Mouse (Mus musculus) left cerebral cortex, adult 9 months (tissue): ENCODE measurements around the gene Nphs1.
"Not testable (repeated sequence)": the region's sequence is repeated elsewhere in the genome, so short reads cannot be mapped to it uniquely, and the experiment has no call there.

ENCODE experiments used
- DNase-seq, 2 experiments: peaks; one replicate each; pipeline ENCODE4 v3.0.0; 2022; ENCODE audit warnings: low spot score in 2 of 2

The Nphs1 gene

GRCm38 (mm10) chr7:30440697-30441096 is 17.4 kb upstream of the Nphs1 start:
- peak in 1 of 2 experiments; percentile 59 for DNase-seq

- DNase-seq = no peak
Measured at GRCm38 (mm10) chr7:30443696-30444095, 14.4 kb upstream of the Nphs1 start.

- peak in 1 of 2 experiments; percentile 80 for DNase-seq
Measured at GRCm38 (mm10) chr7:30444154-30444970, 13.8 kb upstream of the Nphs1 start.

GRCm38 (mm10) chr7:30444971-30445751 is 13.0 kb upstream of the Nphs1 start, which contains the start of gene Aplp1:
Aplp1 (minus strand) TSS chr7:30445535.
- DNase-seq = peak in 1 of 2 experiments; percentile 81

GRCm38 (mm10) chr7:30450241-30450640 is 7.9 kb upstream of the Nphs1 start:
- no peak for DNase-seq

- no peak for DNase-seq
Measured at GRCm38 (mm10) chr7:30453327-30453726, 4.8 kb upstream of the Nphs1 start.

- no peak for DNase-seq
Measured at GRCm38 (mm10) chr7:30453766-30454165, 4.3 kb upstream of the Nphs1 start.

GRCm38 (mm10) chr7:30454259-30454658 is 3.9 kb upstream of the Nphs1 start:
- no peak for DNase-seq

- no peak for DNase-seq
Measured at GRCm38 (mm10) chr7:30456487-30456886, 1.6 kb upstream of the Nphs1 start.

- no peak for DNase-seq
Measured at GRCm38 (mm10) chr7:30456911-30457628, 1.0 kb upstream of the Nphs1 start.

- DNase-seq = no peak
Measured at GRCm38 (mm10) chr7:30459484-30459883, 1.4 kb downstream of the Nphs1 start.

GRCm38 (mm10) chr7:30463568-30463967 is 5.5 kb downstream of the Nphs1 start:
- DNase-seq = no peak

GRCm38 (mm10) chr7:30463996-30464395 is 5.9 kb downstream of the Nphs1 start:
- DNase-seq = no peak

GRCm38 (mm10) chr7:30464816-30465300 is 6.7 kb downstream of the Nphs1 start:
- no peak for DNase-seq

- DNase-seq = no peak
Measured at GRCm38 (mm10) chr7:30472411-30472810, 14.3 kb downstream of the Nphs1 start.

- DNase-seq = no peak
Measured at GRCm38 (mm10) chr7:30474999-30475398, 16.9 kb downstream of the Nphs1 start.

GRCm38 (mm10) chr7:30476136-30476535 is 18.0 kb downstream of the Nphs1 start:
- DNase-seq = not testable (repeated sequence)

GRCm38 (mm10) chr7:30477415-30478381 is 19.6 kb downstream of the Nphs1 start:
- DNase-seq = peak in 1 of 2 experiments; percentile 64

GRCm38 (mm10) chr7:30484250-30484649 is 26.1 kb downstream of the Nphs1 start:
- DNase-seq = no peak

GRCm38 (mm10) chr7:30490251-30490956 is 32.3 kb downstream of the Nphs1 start:
- DNase-seq = peak in 1 of 2 experiments; percentile 58
